Mouse (Mus musculus): Measurements from ENCODE around the gene Pum2. TPM values are rescaled to one million over a fixed set of nuclear protein-coding genes. Genes with fewer than 3 reads are reported as not detected.
"Not testable (repeated sequence)": the region's sequence is repeated elsewhere in the genome, so short reads cannot be mapped to it uniquely, and the experiment has no call there.

Pum2 gene
- total and polyA plus RNA-seq, 2 experiments from 2014 or later: 35.3 to 117 TPM

GRCm38 (mm10) chr12:8685036-8685435 lies 11.1 kb downstream of the Pum2 start:
- no peaks in the 10 kb centered on the region for H3K36me3 ChIP-seq (ENCODE audit: insufficient read depth, low read length)

GRCm38 (mm10) chr12:8689882-8690281 lies 15.9 kb downstream of the Pum2 start:
- not testable (repeated sequence) for DNase-seq (ENCODE audit: low spot score); H3K27ac ChIP-seq (ENCODE audit: low read depth, low read length); ATAC-seq (ENCODE audit: low FRiP score); H3K9ac ChIP-seq (replicated peaks; ENCODE audit: low read length, poor library complexity, severe bottlenecking); H3K4me1 ChIP-seq (ENCODE audit: insufficient read depth, low read length); H3K4me2 ChIP-seq (ENCODE audit: low read depth, low read length, poor library complexity, severe bottlenecking); H3K36me3 ChIP-seq (ENCODE audit: insufficient read depth, low read length); H3K27me3 ChIP-seq (ENCODE audit: insufficient read depth, low read length); H3K4me3 ChIP-seq (ENCODE audit: low read depth, low read length); H3K9me3 ChIP-seq (ENCODE audit: low read length)
- WGBS: 100% methylated on average over 2 of the region's 3 CpGs

More at GRCm38 (mm10) chr12:8685036-8685435, 11.1 kb downstream of the Pum2 start:
- Histone ChIP-seq H3K4me1 (ENCODE audit: insufficient read depth, low read length) (no peaks in the 10 kb centered on the region), H3K4me3 (ENCODE audit: low read depth, low read length) (no peak overlapping the region), H3K9ac (replicated peaks; ENCODE audit: low read length, poor library complexity, severe bottlenecking) (no peak overlapping the region), H3K27ac (ENCODE audit: low read depth, low read length) (no peak overlapping the region), H3K27me3 (ENCODE audit: insufficient read depth, low read length) (no peaks in the 10 kb centered on the region), H3K4me2 (ENCODE audit: low read depth, low read length, poor library complexity, severe bottlenecking) (no peak overlapping the region), H3K9me3 (ENCODE audit: low read length) (no peaks in the 10 kb centered on the region)
- no peak for DNase-seq (ENCODE audit: low spot score)
- TF ChIP-seq CTCF (IDR thresholded peaks at IDR 0.05): no peak
- no peak for ATAC-seq (ENCODE audit: low FRiP score)
- 100% methylated on average over 3 of the region's 3 CpGs for WGBS

DNA sequence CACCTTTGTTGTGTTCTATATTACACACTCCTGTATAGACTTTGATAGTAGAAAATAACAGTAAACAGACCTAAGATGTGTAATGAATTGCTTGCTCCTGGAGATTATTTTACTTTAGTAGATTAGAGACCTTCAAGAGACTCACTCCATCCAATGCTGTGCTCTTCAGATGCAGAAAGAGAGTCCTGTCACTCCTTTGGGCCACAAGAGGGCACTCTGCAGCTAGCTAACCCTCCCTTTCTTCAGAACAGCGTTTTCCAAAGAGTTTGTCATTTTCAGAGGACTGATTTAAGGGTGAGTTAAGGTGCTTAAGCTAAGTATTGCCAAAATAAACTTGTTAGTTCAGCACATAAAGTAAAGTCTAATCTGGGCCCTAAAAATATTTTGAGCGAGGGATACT lies 25.0 kb downstream of the Pum2 start:
- no peak overlapping the region for H3K27ac ChIP-seq (ENCODE audit: low read depth, low read length)
- peak; percentile 46 for DNase-seq (ENCODE audit: low spot score)
- ATAC-seq (ENCODE audit: low FRiP score): no peak
- no peak overlapping the region for H3K4me3 ChIP-seq (ENCODE audit: low read depth, low read length)
- H3K9me3 ChIP-seq (ENCODE audit: low read length): no peaks in the 10 kb centered on the region
- 69% methylated on average over 2 of the region's 2 CpGs for WGBS
- no peak overlapping the region for H3K4me2 ChIP-seq (ENCODE audit: low read depth, low read length, poor library complexity, severe bottlenecking)
- no peaks in the 10 kb centered on the region for H3K4me1 ChIP-seq (ENCODE audit: insufficient read depth, low read length)
- H3K27me3 ChIP-seq (ENCODE audit: insufficient read depth, low read length): no peaks in the 10 kb centered on the region
- TF ChIP-seq CTCF (IDR thresholded peaks at IDR 0.05): peak; percentile 82
- no peak overlapping the region for H3K9ac ChIP-seq (replicated peaks; ENCODE audit: low read length, poor library complexity, severe bottlenecking)
- H3K36me3 ChIP-seq (ENCODE audit: insufficient read depth, low read length): no peaks in the 10 kb centered on the region

DNA sequence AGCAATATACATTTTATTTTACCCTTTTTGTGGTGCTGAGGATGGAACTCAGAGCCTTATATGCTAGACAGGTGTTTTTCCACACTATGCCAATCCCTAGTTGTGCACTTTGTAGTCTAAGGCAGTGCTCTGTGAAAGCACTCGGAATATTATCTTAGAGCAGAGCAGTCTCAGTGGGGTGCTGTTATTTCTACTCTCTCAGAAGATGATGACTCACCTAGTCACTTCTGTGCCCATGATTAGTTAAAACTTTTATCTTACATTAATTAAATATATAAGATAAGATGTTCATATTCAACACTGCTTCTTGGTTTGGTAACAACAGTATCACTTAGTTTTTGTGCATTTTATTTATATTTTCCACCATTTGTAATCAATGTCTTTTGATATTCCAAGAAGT lies 30.1 kb downstream of the Pum2 start:
- DNase-seq (ENCODE audit: low spot score) (no peak), ATAC-seq (ENCODE audit: low FRiP score) (no peak)
- Histone ChIP-seq H3K4me1 (ENCODE audit: insufficient read depth, low read length) (no peaks in the 10 kb centered on the region), H3K27ac (ENCODE audit: low read depth, low read length) (no peak overlapping the region), H3K4me2 (ENCODE audit: low read depth, low read length, poor library complexity, severe bottlenecking) (no peak overlapping the region), H3K9me3 (ENCODE audit: low read length) (no peaks in the 10 kb centered on the region), H3K27me3 (ENCODE audit: insufficient read depth, low read length) (no peaks in the 10 kb centered on the region), H3K4me3 (ENCODE audit: low read depth, low read length) (no peak overlapping the region), H3K9ac (replicated peaks; ENCODE audit: low read length, poor library complexity, severe bottlenecking) (no peak overlapping the region), H3K36me3 (ENCODE audit: insufficient read depth, low read length) (0 out of 2 replicates have a peak, but pooled peaks cover 5% of the 10 kb centered on the region)
- no peak for TF ChIP-seq CTCF (IDR thresholded peaks at IDR 0.05)
- 69% methylated on average over 1 of the region's 1 CpGs for WGBS

GRCm38 (mm10) chr12:8708876-8709275 lies 34.9 kb downstream of the Pum2 start:
- no peak overlapping the region for H3K27ac ChIP-seq (ENCODE audit: low read depth, low read length)
- H3K27me3 ChIP-seq (ENCODE audit: insufficient read depth, low read length): no peaks in the 10 kb centered on the region
- no peaks in the 10 kb centered on the region for H3K9me3 ChIP-seq (ENCODE audit: low read length)
- no peak for TF ChIP-seq CTCF (IDR thresholded peaks at IDR 0.05)
- H3K4me1 ChIP-seq (ENCODE audit: insufficient read depth, low read length): no peaks in the 10 kb centered on the region
- no peak overlapping the region for H3K4me3 ChIP-seq (ENCODE audit: low read depth, low read length)
- H3K4me2 ChIP-seq (ENCODE audit: low read depth, low read length, poor library complexity, severe bottlenecking): no peak overlapping the region
- 0 out of 2 replicates have a peak, but pooled peaks cover 8% of the 10 kb centered on the region for H3K36me3 ChIP-seq (ENCODE audit: insufficient read depth, low read length)
- WGBS: 86% methylated on average over 2 of the region's 2 CpGs
- H3K9ac ChIP-seq (replicated peaks; ENCODE audit: low read length, poor library complexity, severe bottlenecking): no peak overlapping the region
- ATAC-seq (ENCODE audit: low FRiP score): no peak
- no peak for DNase-seq (ENCODE audit: low spot score)

DNA sequence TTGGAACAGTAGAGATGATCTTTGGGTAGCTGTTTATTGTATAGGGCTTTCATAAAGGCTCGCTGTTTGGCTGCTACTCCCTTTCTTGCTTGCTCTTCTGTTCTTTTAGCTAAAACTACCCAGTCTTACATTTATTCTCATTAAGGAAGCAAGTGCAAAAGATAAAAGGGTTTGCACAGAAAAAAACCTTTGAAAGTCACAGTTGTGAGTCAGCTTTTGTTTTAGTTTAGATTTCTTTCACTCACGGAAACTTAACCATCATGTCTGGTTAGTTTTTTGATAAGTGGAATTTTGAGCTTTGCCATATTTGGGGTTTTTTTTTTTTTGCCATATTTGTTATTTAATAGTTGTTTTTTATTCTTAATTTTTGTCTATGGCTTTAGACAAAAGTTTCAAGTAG lies 38.7 kb downstream of the Pum2 start:
- no peaks in the 10 kb centered on the region for H3K9me3 ChIP-seq (ENCODE audit: low read length)
- no peak for TF ChIP-seq CTCF (IDR thresholded peaks at IDR 0.05)

More for the DNA sequence above, 38.7 kb downstream of the Pum2 start:
- Histone ChIP-seq H3K4me3 (ENCODE audit: low read depth, low read length) (no peak overlapping the region), H3K4me1 (ENCODE audit: insufficient read depth, low read length) (no peaks in the 10 kb centered on the region), H3K9ac (replicated peaks; ENCODE audit: low read length, poor library complexity, severe bottlenecking) (no peak overlapping the region), H3K27me3 (ENCODE audit: insufficient read depth, low read length) (no peaks in the 10 kb centered on the region), H3K27ac (ENCODE audit: low read depth, low read length) (no peak overlapping the region), H3K4me2 (ENCODE audit: low read depth, low read length, poor library complexity, severe bottlenecking) (no peak overlapping the region), H3K36me3 (ENCODE audit: insufficient read depth, low read length) (0 out of 2 replicates have a peak, but pooled peaks cover 5% of the 10 kb centered on the region)
- ATAC-seq (ENCODE audit: low FRiP score) (no peak), DNase-seq (ENCODE audit: low spot score) (no peak)
- 81% methylated on average over 2 of the region's 2 CpGs for WGBS
